Mouse (Mus musculus): Measurements from ENCODE around the gene 9130213A22Rik. TPM values are rescaled to one million over a fixed set of nuclear protein-coding genes. Genes with fewer than 3 reads are reported as not detected.

Gene 9130213A22Rik
- polyA plus RNA-seq, 1 experiment = 0.74 TPM

GRCm38 (mm10) chr11:69070093-69070492, 52.3 kb downstream of the 9130213A22Rik start:
- Histone ChIP-seq H3K4me3 (ENCODE audit: insufficient read depth, low read depth, low read length) (peak overlapping the region; percentile 95), H3K27me3 (replicated peaks; ENCODE audit: control insufficient read depth, insufficient read depth, low read length) (no peaks in the 10 kb centered on the region), H3K4me1 (ENCODE audit: control insufficient read depth, insufficient read depth, low read length) (peaks cover 24% of the 10 kb centered on the region; the same call in 1 of the 2 replicates), H3K36me3 (ENCODE audit: control insufficient read depth, insufficient read depth, low read length) (no peaks in the 10 kb centered on the region), H3K27ac (ENCODE audit: insufficient read depth, low read depth, low read length) (peak overlapping the region; percentile 71)
- no peak for TF ChIP-seq POLR2A (IDR thresholded peaks at IDR 0.05; ENCODE audit: low read depth, low read length)
- no peak for TF ChIP-seq CTCF (conservative IDR thresholded peaks at IDR 0.05; ENCODE audit: insufficient read depth, insufficient read length, low read depth, low read length)
- DNase-seq = no peak
- 2% methylated on average over 13 of the region's 13 CpGs for WGBS

Other genes with a start within 250 kb of the 9130213A22Rik start
- 0.07 and 0.13 TPM in 2 replicates for gene Rnf222, start 234.0 kb downstream of the 9130213A22Rik start, polyA plus RNA-seq (2012; rRNA removed)
- 1,040 and 1,128 TPM in 2 replicates for gene Rpl26, start 221.0 kb downstream of the 9130213A22Rik start, polyA plus RNA-seq (2012; rRNA removed)
- gene Odf4, start 195.5 kb downstream of the 9130213A22Rik start, polyA plus RNA-seq (2012; rRNA removed) = 0.33 and 0.46 TPM in 2 replicates
- gene Arhgef15, start 165.1 kb downstream of the 9130213A22Rik start, polyA plus RNA-seq (2012; rRNA removed) = 38.2 and 44.7 TPM in 2 replicates
- gene Slc25a35, start 154.5 kb downstream of the 9130213A22Rik start, polyA plus RNA-seq (2012; rRNA removed) = 38.9 and 46.2 TPM in 2 replicates
- gene Rangrf, start 147.4 kb downstream of the 9130213A22Rik start, polyA plus RNA-seq (2012; rRNA removed) = 43.0 and 43.9 TPM in 2 replicates
- gene Pfas, start 114.1 kb downstream of the 9130213A22Rik start, polyA plus RNA-seq (2012; rRNA removed) = 17.2 and 18.4 TPM in 2 replicates
- 30.1 and 31.4 TPM in 2 replicates for gene Ctc1, start 106.7 kb downstream of the 9130213A22Rik start, polyA plus RNA-seq (2012; rRNA removed)
- 1.7 TPM in 2 replicates for gene Aurkb, start 76.9 kb downstream of the 9130213A22Rik start, polyA plus RNA-seq (2012; rRNA removed)
- gene Borcs6, start 62.9 kb downstream of the 9130213A22Rik start, polyA plus RNA-seq (2012; rRNA removed) = 14.8 and 15.6 TPM in 2 replicates
- gene Tmem107, start 51.8 kb downstream of the 9130213A22Rik start, polyA plus RNA-seq (2012; rRNA removed) = 41.7 and 48.0 TPM in 2 replicates
- 102 and 106 TPM in 2 replicates for gene Vamp2, start 34.1 kb downstream of the 9130213A22Rik start, polyA plus RNA-seq (2012; rRNA removed)
- gene Per1, start 27.4 kb downstream of the 9130213A22Rik start, polyA plus RNA-seq (2012; rRNA removed) = 13.5 and 14.7 TPM in 2 replicates
- 0.18 and 0.19 TPM in 2 replicates for gene Hes7, start 2.2 kb downstream of the 9130213A22Rik start, polyA plus RNA-seq (2012; rRNA removed)
- 0.39 and 0.48 TPM in 2 replicates for gene Aloxe3, start 3.3 kb upstream of the 9130213A22Rik start, polyA plus RNA-seq (2012; rRNA removed)
- gene Alox12b, start 34.4 kb upstream of the 9130213A22Rik start, polyA plus RNA-seq (2012; rRNA removed) = 0.27 TPM in 2 replicates
- 0.05 and 0.08 TPM in 2 replicates for gene Alox8, start 75.3 kb upstream of the 9130213A22Rik start, polyA plus RNA-seq (2012; rRNA removed)
- 0.02 TPM in 1 of 2 replicates, not detected in the other for gene Gucy2e, start 114.4 kb upstream of the 9130213A22Rik start, polyA plus RNA-seq (2012; rRNA removed)
- 4.6 and 5.7 TPM in 2 replicates for gene Cntrob, start 201.2 kb upstream of the 9130213A22Rik start, polyA plus RNA-seq (2012; rRNA removed)
- 57.9 and 72.3 TPM in 2 replicates for gene Trappc1, start 201.4 kb upstream of the 9130213A22Rik start, polyA plus RNA-seq (2012; rRNA removed)
- 1.2 and 1.3 TPM in 2 replicates for gene Kcnab3, start 203.7 kb upstream of the 9130213A22Rik start, polyA plus RNA-seq (2012; rRNA removed)
- 1.5 and 2.1 TPM in 2 replicates for gene Rnf227, start 217.9 kb upstream of the 9130213A22Rik start, polyA plus RNA-seq (2012; rRNA removed)
- gene Chd3, start 246.8 kb upstream of the 9130213A22Rik start, polyA plus RNA-seq (2012; rRNA removed) = 168 and 175 TPM in 2 replicates